Mouse (Mus musculus) hindbrain, embryonic 13.5 days (tissue): Measurements from ENCODE around the gene Slc4a11. TPM values are rescaled to one million over a fixed set of nuclear protein-coding genes. Genes with fewer than 3 reads are reported as not detected.
"Not testable (repeated sequence)": the region's sequence is repeated elsewhere in the genome, so short reads cannot be mapped to it uniquely, and the experiment has no call there.

ENCODE experiments used
- ATAC-seq: fragments of 200-750 bp; cut with Nextera tagmentation; 2 replicates; pipeline ENCODE4 v1.8.0; 2017; ENCODE audit warnings: moderate TSS enrichment; ENCODE audit not compliant: low FRiP score
- H3K27ac ChIP-seq: fragments of 300-500 bp; sonication (generic); 2 replicates; pipeline ENCODE4 v1.5.1; 2015; ENCODE audit warnings: inconsistent platforms, mild to moderate bottlenecking, moderate library complexity
- H3K27me3 ChIP-seq: fragments of 300-500 bp; sonication (generic); 2 replicates; pipeline ENCODE4 v1.6.1; 2015; ENCODE audit warnings: mild to moderate bottlenecking, inconsistent platforms
- H3K36me3 ChIP-seq: fragments of 300-500 bp; sonication (generic); 2 replicates; pipeline ENCODE4 v1.6.1; 2015; ENCODE audit warnings: mild to moderate bottlenecking, inconsistent platforms
- H3K4me1 ChIP-seq: fragments of 300-500 bp; sonication (generic); replicated peaks from 2 replicates; pipeline ENCODE4 v1.6.1; 2015; ENCODE audit warnings: inconsistent platforms
- H3K4me2 ChIP-seq: fragments of 300-500 bp; sonication (generic); 2 replicates; pipeline ENCODE4 v1.6.1; 2015; ENCODE audit warnings: inconsistent platforms, mild to moderate bottlenecking, moderate library complexity
- H3K4me3 ChIP-seq: fragments of 300-500 bp; sonication (generic); 2 replicates; pipeline ENCODE4 v1.5.1; 2015; ENCODE audit warnings: mild to moderate bottlenecking, inconsistent platforms
- H3K9ac ChIP-seq: fragments of 300-500 bp; sonication (generic); 2 replicates; pipeline ENCODE4 v1.6.1; 2015; ENCODE audit warnings: mild to moderate bottlenecking, inconsistent platforms
- H3K9me3 ChIP-seq: fragments of 300-500 bp; sonication (generic); 2 replicates; pipeline ENCODE4 v1.6.1; 2016; ENCODE audit warnings: inconsistent platforms
- whole genome bisulfite sequencing: fragments of 180-500 bp; shearing (Covaris S2); methylation state at CpG from one replicate; pipeline ENCODE4 v1.1.7; 2015; 5-methylcytosine and 5-hydroxymethylcytosine counted together
- polyA plus RNA-seq: library from polyadenylated mRNA; unstranded; fragments of >200 nt; fragmentation: Nextera tagmentation; extraction: Ambion mirVana; gene quantifications from 2 replicates; pipeline ENCODE4 v1.2.1, GENCODE M21; 2015

Slc4a11 gene
- polyA plus RNA-seq, 1 experiment from 2014 or later = 1.1 TPM

- peak; percentile 58 for ATAC-seq
- WGBS = under 1% methylated on average over 31 of the region's 31 CpGs
Measured at GRCm38 (mm10) chr2:130667559-130667958, 29.8 kb downstream of the Slc4a11 start, which contains the start of gene Itpa. TSS of gene Itpa (plus strand) at chr2:130667610.

DNA sequence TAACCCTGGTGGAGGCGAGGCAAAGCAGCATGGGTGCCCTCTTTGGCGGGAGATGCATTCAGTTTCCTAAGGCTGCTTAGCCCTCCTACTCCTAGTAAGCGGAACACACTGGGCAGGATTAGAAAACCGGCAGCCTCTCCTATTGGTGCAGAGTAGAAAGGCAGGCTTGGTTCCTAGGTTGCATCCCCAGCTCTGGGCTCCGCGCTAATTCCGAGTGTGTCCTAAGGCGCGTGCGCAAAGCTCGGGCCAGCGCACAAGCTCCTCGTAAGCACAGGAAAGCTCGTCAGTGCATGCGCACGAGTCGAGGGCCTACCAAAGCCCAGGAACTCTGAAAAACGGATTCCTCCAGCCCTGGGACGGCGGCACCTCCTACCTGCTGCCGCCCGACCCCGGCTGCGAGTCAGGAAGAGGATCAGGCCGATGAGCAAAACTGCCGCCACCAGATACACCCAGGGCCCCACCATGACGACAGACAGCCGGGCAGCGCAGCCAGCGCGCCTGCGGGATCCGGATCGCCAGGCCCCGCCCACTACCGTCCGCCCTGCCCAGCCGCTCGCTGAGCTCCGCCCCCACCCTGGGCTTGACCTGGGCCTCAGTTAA is 33.1 kb downstream of the Slc4a11 start, which contains the start of gene Ddrgk1:
Gene Ddrgk1, minus strand, starts transcription at position 558 of the 600 bp plus-strand sequence.
- Histone ChIP-seq H3K36me3 (peaks cover 31% of the 10 kb centered on the region), H3K4me1 (peaks cover 42% of the 10 kb centered on the region), H3K9me3 (no peaks in the 10 kb centered on the region), H3K9ac (peak within 1 kb of the TSS; percentile 85), H3K27ac (peak within 1 kb of the TSS; percentile 99), H3K27me3 (no peaks in the 10 kb centered on the region), H3K4me3 (peak within 1 kb of the TSS; percentile 55), H3K4me2 (peak within 1 kb of the TSS; percentile 76)
- peak; percentile 96 for ATAC-seq
- WGBS = 0% methylated on average over 40 of the region's 40 CpGs

More at GRCm38 (mm10) chr2:130667559-130667958, 29.8 kb downstream of the Slc4a11 start, which contains the start of gene Itpa:
- H3K27ac ChIP-seq = peak within 1 kb of the TSS; percentile 94
- peaks cover 17% of the 10 kb centered on the region for H3K36me3 ChIP-seq
- no peaks in the 10 kb centered on the region for H3K27me3 ChIP-seq
- no peaks in the 10 kb centered on the region for H3K9me3 ChIP-seq
- peak within 1 kb of the TSS; percentile 82 for H3K9ac ChIP-seq
- peak within 1 kb of the TSS; percentile 70 for H3K4me3 ChIP-seq
- H3K4me1 ChIP-seq = peaks cover 38% of the 10 kb centered on the region
- H3K4me2 ChIP-seq = peak within 1 kb of the TSS; percentile 73

DNA sequence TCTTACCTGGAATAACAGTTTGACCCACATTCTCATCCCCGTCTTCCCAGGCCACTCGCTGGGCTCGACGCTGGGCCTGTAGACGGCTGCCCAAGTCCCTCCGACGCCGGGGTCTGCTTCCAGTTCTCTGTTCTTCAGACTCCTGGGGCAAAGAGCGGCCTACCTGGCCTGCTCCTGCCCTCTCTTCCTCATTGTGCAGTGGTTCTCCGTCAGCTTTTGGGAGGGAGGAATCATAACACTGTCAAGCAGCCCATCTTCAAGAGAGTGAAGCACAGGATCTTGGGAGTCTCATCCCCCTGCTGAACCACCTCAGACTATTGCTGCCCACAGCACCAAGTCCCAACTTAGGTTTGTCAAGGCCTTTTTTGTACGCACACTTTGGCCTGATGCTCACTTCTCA is 34.0 kb downstream of the Slc4a11 start:
- Histone ChIP-seq H3K27ac (peak overlapping the region; percentile 99), H3K9ac (peak overlapping the region; percentile 85), H3K9me3 (no peaks in the 10 kb centered on the region), H3K27me3 (no peaks in the 10 kb centered on the region), H3K4me2 (peak overlapping the region; percentile 76), H3K4me1 (peaks cover 35% of the 10 kb centered on the region), H3K4me3 (peak overlapping the region; percentile 55), H3K36me3 (peaks cover 40% of the 10 kb centered on the region)
- 92% methylated on average over 11 of the region's 11 CpGs for WGBS
- no peak for ATAC-seq

DNA sequence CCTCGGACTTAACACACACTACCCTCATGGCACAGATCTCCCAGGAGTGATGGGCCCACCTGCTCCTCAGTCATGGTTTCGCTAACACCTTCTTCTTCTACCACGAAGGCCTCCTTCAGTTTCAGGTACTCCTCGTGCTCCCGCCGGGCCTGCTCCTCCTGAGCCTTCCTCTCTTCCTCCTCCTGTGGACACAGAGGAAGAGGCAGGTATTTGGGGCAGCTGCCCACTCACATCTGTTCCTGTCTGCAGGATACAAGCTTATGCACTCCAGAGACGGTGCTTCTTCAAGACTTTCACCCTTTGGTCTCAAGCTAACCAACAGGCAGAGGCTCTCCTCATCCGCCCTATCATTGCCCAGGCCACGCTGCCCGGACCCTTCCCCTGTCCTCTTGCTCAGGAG is 38.8 kb downstream of the Slc4a11 start:
- no peak overlapping the region for H3K27ac ChIP-seq
- peaks cover 21% of the 10 kb centered on the region for H3K4me1 ChIP-seq
- H3K4me3 ChIP-seq = no peak overlapping the region
- 96% methylated on average over 10 of the region's 10 CpGs for WGBS
- no peak for ATAC-seq
- H3K9me3 ChIP-seq = no peaks in the 10 kb centered on the region
- no peak overlapping the region for H3K4me2 ChIP-seq
- no peak overlapping the region for H3K9ac ChIP-seq
- peaks cover 87% of the 10 kb centered on the region for H3K36me3 ChIP-seq
- no peaks in the 10 kb centered on the region for H3K27me3 ChIP-seq

- no peak overlapping the region for H3K27ac ChIP-seq
- peaks cover 11% of the 10 kb centered on the region for H3K4me1 ChIP-seq
- 91% methylated on average over 6 of the region's 6 CpGs for whole genome bisulfite sequencing
- H3K36me3 ChIP-seq = peaks cover 95% of the 10 kb centered on the region
- no peaks in the 10 kb centered on the region for H3K27me3 ChIP-seq
- ATAC-seq = no peak
- no peak overlapping the region for H3K9ac ChIP-seq
- no peak overlapping the region for H3K4me2 ChIP-seq
- H3K4me3 ChIP-seq = no peak overlapping the region
- no peaks in the 10 kb centered on the region for H3K9me3 ChIP-seq
Measured at GRCm38 (mm10) chr2:130657541-130657940, 39.8 kb downstream of the Slc4a11 start.

GRCm38 (mm10) chr2:130656536-130656935 is 40.8 kb downstream of the Slc4a11 start:
- H3K36me3 ChIP-seq = peaks cover 92% of the 10 kb centered on the region
- H3K9me3 ChIP-seq = no peaks in the 10 kb centered on the region
- peaks cover under 1% of the 10 kb centered on the region; the same call in 1 of the 2 replicates for H3K4me1 ChIP-seq
- no peak overlapping the region for H3K9ac ChIP-seq
- no peak overlapping the region for H3K27ac ChIP-seq
- no peak for ATAC-seq
- H3K4me3 ChIP-seq = no peak overlapping the region
- H3K27me3 ChIP-seq = no peaks in the 10 kb centered on the region
- WGBS = 96% methylated on average over 9 of the region's 9 CpGs
- no peak overlapping the region for H3K4me2 ChIP-seq

DNA sequence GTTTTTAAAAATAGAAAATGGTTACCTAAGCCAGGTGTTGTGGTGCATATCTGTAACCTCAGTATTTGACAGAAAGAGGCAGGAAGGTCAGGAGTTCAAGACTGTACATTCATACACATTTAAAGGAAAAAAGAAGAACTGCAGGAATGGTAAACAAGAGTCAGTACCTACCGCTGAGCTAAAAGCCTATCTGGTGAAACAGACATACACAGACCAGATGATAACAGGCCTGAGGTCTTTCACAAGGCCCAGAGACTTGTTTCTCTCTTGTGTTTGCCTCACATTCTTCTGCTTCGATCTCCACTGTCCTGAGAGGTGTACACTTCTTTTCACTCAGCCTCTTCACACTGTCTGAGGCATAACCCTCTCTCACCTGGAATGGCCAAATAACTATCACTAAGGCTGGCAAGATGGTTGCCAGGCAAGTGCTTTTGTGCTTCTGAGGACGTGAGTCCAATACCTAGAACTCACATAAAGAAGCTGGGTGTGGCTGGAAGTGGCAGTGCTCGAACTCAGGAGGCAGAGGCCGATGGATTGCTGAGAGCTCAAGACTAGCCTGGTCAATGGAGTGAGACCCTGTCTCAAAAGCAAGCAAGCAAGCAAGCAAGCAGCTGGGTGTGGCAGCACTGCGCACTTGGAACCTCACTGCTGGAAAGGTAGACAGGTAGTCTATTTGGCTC is 41.5 kb downstream of the Slc4a11 start:
- Histone ChIP-seq H3K27ac (no peak overlapping the region), H3K9ac (no peak overlapping the region), H3K4me2 (no peak overlapping the region), H3K27me3 (no peaks in the 10 kb centered on the region), H3K9me3 (no peaks in the 10 kb centered on the region), H3K4me3 (no peak overlapping the region), H3K4me1 (no peaks in the 10 kb centered on the region), H3K36me3 (peaks cover 92% of the 10 kb centered on the region)
- no peak for ATAC-seq
- 92% methylated on average over 6 of the region's 6 CpGs for WGBS

DNA sequence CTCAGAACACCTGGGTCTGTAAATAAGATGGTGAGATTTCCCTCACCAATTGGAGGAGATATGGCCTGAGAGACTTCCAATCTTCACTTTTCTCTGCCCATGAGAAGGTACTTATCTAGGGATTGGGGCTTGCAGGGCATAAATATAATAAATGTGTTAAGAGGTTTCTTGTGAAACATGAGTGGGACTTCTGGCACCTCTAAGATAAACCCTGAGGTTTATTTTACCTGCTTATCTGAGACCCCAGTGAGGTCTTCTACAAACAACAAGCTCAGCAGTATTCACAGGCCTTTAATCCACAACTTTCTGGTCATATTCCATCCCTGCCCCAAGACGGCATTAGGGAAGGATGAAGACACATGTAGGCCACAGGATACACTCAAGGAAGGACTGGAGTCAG is 43.6 kb downstream of the Slc4a11 start:
- no peak overlapping the region for H3K4me3 ChIP-seq
- H3K27ac ChIP-seq = no peak overlapping the region
- H3K36me3 ChIP-seq = peaks cover 87% of the 10 kb centered on the region
- no peak overlapping the region for H3K9ac ChIP-seq
- no peak for ATAC-seq
- no peaks in the 10 kb centered on the region for H3K27me3 ChIP-seq
- no peaks in the 10 kb centered on the region for H3K4me1 ChIP-seq
- WGBS = 89% methylated on average over 1 of the region's 1 CpGs
- no peak overlapping the region for H3K4me2 ChIP-seq
- no peaks in the 10 kb centered on the region for H3K9me3 ChIP-seq

DNA sequence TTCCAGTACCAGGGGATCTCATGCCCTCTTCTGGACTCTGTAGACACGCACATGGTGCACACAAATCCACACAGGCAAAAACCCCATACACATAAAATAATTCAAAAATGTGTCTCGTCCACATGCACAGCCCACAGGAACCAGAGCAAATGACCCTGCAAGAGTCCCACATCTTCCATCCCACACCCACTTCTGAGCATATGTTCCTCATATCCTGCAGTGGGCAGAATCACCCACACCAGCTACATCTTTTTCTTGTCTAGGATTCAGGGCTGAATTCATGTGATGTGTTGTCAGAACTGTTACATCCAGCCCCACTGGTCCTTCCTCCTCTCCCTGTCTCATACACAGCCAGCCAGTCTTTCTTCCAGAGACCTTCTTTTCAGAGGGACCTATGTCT is 44.0 kb downstream of the Slc4a11 start:
- WGBS = 92% methylated on average over 2 of the region's 2 CpGs
- no peak overlapping the region for H3K27ac ChIP-seq
- no peak overlapping the region for H3K4me2 ChIP-seq
- H3K9ac ChIP-seq = no peak overlapping the region
- H3K4me1 ChIP-seq = no peaks in the 10 kb centered on the region
- no peaks in the 10 kb centered on the region for H3K27me3 ChIP-seq
- no peak overlapping the region for H3K4me3 ChIP-seq
- ATAC-seq = no peak
- no peaks in the 10 kb centered on the region for H3K9me3 ChIP-seq
- H3K36me3 ChIP-seq = peaks cover 83% of the 10 kb centered on the region

DNA sequence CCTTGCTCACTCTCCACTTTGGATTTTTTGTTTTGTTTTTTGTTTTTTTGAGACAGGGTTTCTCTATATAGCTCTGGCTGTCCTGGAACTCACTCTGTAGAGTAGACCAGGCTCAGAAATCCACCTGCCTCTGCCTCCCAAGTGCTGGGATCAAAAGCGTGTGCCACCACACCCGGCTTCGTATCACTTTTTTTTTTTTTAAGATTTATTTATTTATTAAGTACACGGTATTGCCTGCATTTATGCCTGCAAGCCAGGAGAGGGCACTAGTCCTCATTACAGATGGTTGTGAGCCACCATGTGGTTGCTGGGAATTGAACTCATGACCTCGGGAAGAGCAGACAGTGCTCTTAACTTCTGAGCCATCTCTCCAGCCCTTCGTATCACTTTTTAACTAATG is 48.3 kb downstream of the Slc4a11 start:
- H3K4me1 ChIP-seq = not testable (repeated sequence)

DNA sequence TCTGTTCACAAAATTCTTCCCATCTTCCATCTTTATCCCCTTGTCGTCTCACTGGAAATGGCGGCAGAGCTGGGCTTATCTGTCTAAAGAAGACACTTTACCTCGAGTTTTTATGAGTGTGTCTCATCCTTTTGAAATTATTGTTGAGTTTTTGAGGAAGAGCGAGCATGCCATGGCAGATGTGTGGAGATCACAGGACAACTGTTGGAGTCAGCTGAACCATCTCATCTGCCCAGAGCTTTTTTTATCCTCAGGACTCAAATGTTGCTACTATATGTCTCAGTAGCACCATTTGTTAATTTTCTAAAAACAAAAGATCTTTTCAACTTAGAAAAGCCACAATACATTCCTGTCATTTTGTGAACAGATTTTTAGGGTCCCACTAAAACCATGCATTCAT is 52.1 kb downstream of the Slc4a11 start:
- Histone ChIP-seq H3K9me3 (no peaks in the 10 kb centered on the region), H3K27me3 (peaks cover 12% of the 10 kb centered on the region), H3K4me1 (peaks cover 20% of the 10 kb centered on the region), H3K4me2 (no peak overlapping the region), H3K4me3 (no peak overlapping the region), H3K9ac (no peak overlapping the region), H3K36me3 (peaks cover 16% of the 10 kb centered on the region), H3K27ac (no peak overlapping the region)
- ATAC-seq = no peak
- 83% methylated on average over 4 of the region's 4 CpGs for WGBS

More for the DNA sequence above, 48.3 kb downstream of the Slc4a11 start:
- not testable (repeated sequence) for H3K4me3 ChIP-seq, H3K9me3 ChIP-seq, H3K27ac ChIP-seq, ATAC-seq, H3K4me2 ChIP-seq, H3K27me3 ChIP-seq, H3K9ac ChIP-seq
- 81% methylated on average over 6 of the region's 6 CpGs for WGBS
- peaks cover 48% of the 10 kb centered on the region for H3K36me3 ChIP-seq

DNA sequence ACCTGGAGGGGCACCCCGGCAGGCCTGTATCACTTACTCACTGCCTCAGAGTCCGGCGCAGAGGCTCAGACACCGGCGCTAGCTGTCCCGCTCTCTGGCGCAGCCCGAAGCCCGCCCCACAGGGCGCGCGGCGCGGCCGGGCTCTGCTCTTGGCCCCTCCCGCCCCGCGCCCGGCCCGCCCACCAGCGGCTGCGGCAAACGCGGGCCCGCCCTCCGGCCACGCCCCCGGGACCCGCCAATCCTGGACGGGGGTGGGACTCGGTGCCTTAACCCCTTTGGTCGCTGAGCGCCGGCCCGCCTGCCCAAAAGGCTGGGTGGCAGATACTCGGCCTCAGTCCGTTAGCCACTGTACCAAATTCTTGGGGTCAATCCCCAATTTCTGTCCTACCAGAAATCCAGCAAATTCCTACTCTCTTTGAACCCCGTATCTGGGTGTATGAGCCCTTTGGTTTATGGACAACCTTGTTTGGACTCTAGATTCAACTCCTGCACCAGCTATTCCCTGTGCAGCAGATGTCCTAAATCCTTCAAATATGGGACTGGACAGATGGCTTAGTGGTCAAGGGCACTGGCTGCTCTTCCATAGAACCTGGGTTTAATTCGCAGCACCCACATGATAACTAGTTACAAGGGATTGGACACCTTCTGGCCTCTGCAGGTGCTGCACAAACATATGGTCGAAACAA is 54.5 kb downstream of the Slc4a11 start, which contains the start of gene Lzts3:
Gene Lzts3, minus strand, starts transcription at position 120 of the 686 bp plus-strand sequence.
- peaks cover 33% of the 10 kb centered on the region for H3K27me3 ChIP-seq
- peak within 1 kb of the TSS; percentile 84 for H3K27ac ChIP-seq
- H3K9me3 ChIP-seq = no peaks in the 10 kb centered on the region
- H3K4me3 ChIP-seq = peak within 1 kb of the TSS; percentile 71
- peak within 1 kb of the TSS; percentile 85 for H3K9ac ChIP-seq
- peaks cover 7% of the 10 kb centered on the region for H3K36me3 ChIP-seq
- peak within 1 kb of the TSS; percentile 84 for H3K4me2 ChIP-seq
- peaks cover 20% of the 10 kb centered on the region for H3K4me1 ChIP-seq
- WGBS = 5% methylated on average over 25 of the region's 40 CpGs
- ATAC-seq = peak; percentile 96
